Mouse (Mus musculus) lung, embryonic 15.5 days (tissue): ENCODE measurements around the gene Ocm. TPM values are rescaled to one million over a fixed set of nuclear protein-coding genes. Genes with fewer than 3 reads are reported as not detected.
"Not testable (repeated sequence)": the region's sequence is repeated elsewhere in the genome, so short reads cannot be mapped to it uniquely, and the experiment has no call there.

Source experiments
- ATAC-seq: fragments of 200-750 bp; cut with Nextera tagmentation; 2 replicates; pipeline ENCODE4 v1.8.0; 2017; ENCODE audit warnings: moderate number of reproducible peaks, borderline replicate concordance; ENCODE audit not compliant: low FRiP score, low TSS enrichment; ENCODE audit errors: extremely low read depth
- H3K27ac ChIP-seq: fragments of 300-500 bp; sonication (generic); 2 replicates; pipeline ENCODE4 v1.5.1; 2015; ENCODE audit warnings: moderate library complexity, mild to moderate bottlenecking, inconsistent platforms
- H3K27me3 ChIP-seq: fragments of 300-500 bp; sonication (generic); 2 replicates; pipeline ENCODE4 v1.6.1; 2015; ENCODE audit warnings: inconsistent platforms
- H3K36me3 ChIP-seq: fragments of 300-500 bp; sonication (generic); 2 replicates; pipeline ENCODE4 v1.6.1; 2015; ENCODE audit warnings: inconsistent platforms
- H3K4me1 ChIP-seq: fragments of 300-500 bp; sonication (generic); 2 replicates; pipeline ENCODE4 v1.6.1; 2015; ENCODE audit warnings: inconsistent platforms
- H3K4me2 ChIP-seq: fragments of 300-500 bp; sonication (generic); 2 replicates; pipeline ENCODE4 v1.6.1; 2015; ENCODE audit warnings: inconsistent platforms, mild to moderate bottlenecking, moderate library complexity
- H3K4me3 ChIP-seq: fragments of 300-500 bp; sonication (generic); 2 replicates; pipeline ENCODE4 v1.5.1; 2015; ENCODE audit warnings: mild to moderate bottlenecking, inconsistent platforms
- H3K9ac ChIP-seq: fragments of 300-500 bp; sonication (generic); 2 replicates; pipeline ENCODE4 v1.6.1; 2015; ENCODE audit warnings: inconsistent platforms
- H3K9me3 ChIP-seq: fragments of 300-500 bp; sonication (generic); 2 replicates; pipeline ENCODE4 v1.6.1; 2016; ENCODE audit warnings: inconsistent platforms
- WGBS: fragments of 180-500 bp; shearing (Covaris S2); methylation state at CpG from one replicate; pipeline ENCODE4 v1.1.7; 2015; 5-methylcytosine and 5-hydroxymethylcytosine counted together
- polyA plus RNA-seq: library from polyadenylated mRNA; unstranded; fragments of >200 nt; fragmentation: Nextera tagmentation; extraction: Ambion mirVana; gene quantifications from 2 replicates; pipeline ENCODE4 v1.2.1, GENCODE M21; 2015

Ocm gene
- polyA plus RNA-seq, 1 experiment from 2014 or later, result not detected

DNA sequence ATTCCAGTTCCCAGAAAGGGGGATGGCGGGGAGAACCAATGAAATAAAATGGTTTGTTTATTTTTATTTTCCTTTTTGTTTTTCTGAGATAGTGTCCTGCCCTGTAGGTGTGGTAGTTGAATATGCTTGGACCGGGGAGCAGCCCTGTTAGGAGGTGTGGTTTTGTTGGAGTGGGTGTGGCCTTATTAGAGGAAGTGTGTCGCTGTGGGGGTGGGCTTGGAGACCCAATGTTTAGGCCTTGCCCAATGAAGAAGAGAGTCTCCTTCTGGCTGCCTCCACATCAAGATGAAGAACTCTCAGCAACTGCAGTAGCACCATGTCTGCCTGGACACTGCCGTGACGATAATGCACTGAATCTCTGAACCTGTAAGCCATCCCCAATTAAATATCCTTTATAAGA, 13.4 kb upstream of the Ocm start:
- Histone ChIP-seq H3K9ac (no peak overlapping the region), H3K4me1 (0 out of 2 replicates have a peak, but pooled peaks cover 3% of the 10 kb centered on the region), H3K4me2 (no peak overlapping the region), H3K27ac (no peak overlapping the region), H3K36me3 (no peaks in the 10 kb centered on the region), H3K27me3 (no peaks in the 10 kb centered on the region), H3K9me3 (no peaks in the 10 kb centered on the region), H3K4me3 (no peak overlapping the region)
- 86% methylated on average over 5 of the region's 5 CpGs for WGBS
- ATAC-seq, result no peak

DNA sequence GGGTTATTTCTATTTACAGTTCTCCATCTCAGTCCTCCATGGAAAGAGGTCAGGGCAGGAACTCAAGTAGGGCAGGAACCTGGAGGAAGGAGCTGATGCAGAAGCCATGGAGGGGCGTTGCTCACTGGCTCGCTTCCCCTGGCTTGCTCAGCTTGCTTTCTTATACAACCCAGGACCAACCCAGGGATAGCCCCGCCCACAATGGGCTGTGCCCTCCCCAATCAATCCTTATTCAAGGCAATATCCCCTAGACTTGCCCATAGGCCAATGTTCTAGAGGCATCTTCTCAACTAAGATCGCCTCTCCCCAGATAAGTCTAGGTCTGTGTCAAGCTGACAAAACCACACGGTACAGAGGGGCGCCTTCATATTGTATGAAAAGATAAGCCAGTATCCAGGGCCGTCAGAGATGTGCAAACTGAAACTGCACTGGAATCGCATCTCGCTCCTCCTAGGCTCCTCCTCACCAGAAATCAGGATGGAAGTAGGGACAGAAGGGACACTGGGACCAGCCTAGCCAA, 12.7 kb upstream of the Ocm start:
- Histone ChIP-seq H3K4me2 (no peak overlapping the region), H3K27ac (no peak overlapping the region), H3K4me1 (0 out of 2 replicates have a peak, but pooled peaks cover 3% of the 10 kb centered on the region), H3K27me3 (no peaks in the 10 kb centered on the region), H3K9me3 (no peaks in the 10 kb centered on the region), H3K36me3 (no peaks in the 10 kb centered on the region), H3K9ac (no peak overlapping the region), H3K4me3 (no peak overlapping the region)
- ATAC-seq, result no peak
- WGBS, result 73% methylated on average over 9 of the region's 9 CpGs

DNA sequence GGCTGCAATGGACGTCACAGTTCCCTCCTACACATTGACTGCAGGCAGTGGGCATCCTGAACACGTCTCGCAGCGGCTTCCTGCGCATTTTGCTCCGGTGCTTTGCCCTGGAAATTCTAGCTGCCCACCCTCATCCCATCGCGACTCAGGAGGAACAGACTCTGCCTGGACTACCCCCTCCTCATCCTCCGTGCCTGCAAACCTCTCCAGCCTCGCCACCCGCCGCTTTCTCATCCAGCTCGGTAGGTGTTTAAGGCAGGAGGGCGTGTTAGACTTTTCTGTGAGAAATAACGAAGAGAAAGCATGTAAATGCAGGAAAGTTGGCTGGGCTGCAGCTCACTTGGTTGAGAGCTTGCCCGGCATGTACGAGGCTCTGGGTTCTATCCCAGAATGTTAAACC, 10.5 kb upstream of the Ocm start:
- H3K27me3 ChIP-seq, result no peaks in the 10 kb centered on the region
- no peak overlapping the region for H3K9ac ChIP-seq
- no peaks in the 10 kb centered on the region for H3K9me3 ChIP-seq
- no peaks in the 10 kb centered on the region for H3K36me3 ChIP-seq
- no peak for ATAC-seq
- 0 out of 2 replicates have a peak, but pooled peaks cover 3% of the 10 kb centered on the region for H3K4me1 ChIP-seq
- H3K27ac ChIP-seq, result no peak overlapping the region
- H3K4me3 ChIP-seq, result no peak overlapping the region
- 47% methylated on average over 17 of the region's 17 CpGs for WGBS
- no peak overlapping the region for H3K4me2 ChIP-seq

DNA sequence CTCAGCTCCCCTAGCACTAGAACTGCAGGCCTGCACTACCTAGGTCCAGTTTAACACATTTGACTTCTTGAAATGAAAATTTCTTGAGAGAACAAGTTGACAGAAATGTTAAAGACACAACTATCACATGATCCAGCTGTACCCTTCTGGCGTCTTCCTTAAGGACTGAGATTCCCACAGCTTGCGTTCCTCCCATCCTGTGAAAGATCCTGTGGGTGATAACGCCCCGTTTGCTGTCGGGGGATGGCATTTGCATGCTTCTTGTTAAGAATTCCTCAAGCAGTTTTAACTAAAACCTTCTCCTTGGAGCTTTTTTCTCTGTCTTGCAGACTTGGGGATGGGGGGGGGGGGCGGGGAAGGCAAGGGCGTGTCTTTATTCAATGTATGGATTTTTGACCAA, 8.1 kb upstream of the Ocm start:
- H3K4me2 ChIP-seq, result no peak overlapping the region
- ATAC-seq, result no peak
- H3K27ac ChIP-seq, result no peak overlapping the region
- H3K36me3 ChIP-seq, result no peaks in the 10 kb centered on the region
- no peaks in the 10 kb centered on the region for H3K9me3 ChIP-seq
- no peaks in the 10 kb centered on the region for H3K27me3 ChIP-seq
- H3K9ac ChIP-seq, result no peak overlapping the region
- 62% methylated on average over 7 of the region's 7 CpGs for WGBS
- no peaks in the 10 kb centered on the region for H3K4me1 ChIP-seq
- H3K4me3 ChIP-seq, result no peak overlapping the region

DNA sequence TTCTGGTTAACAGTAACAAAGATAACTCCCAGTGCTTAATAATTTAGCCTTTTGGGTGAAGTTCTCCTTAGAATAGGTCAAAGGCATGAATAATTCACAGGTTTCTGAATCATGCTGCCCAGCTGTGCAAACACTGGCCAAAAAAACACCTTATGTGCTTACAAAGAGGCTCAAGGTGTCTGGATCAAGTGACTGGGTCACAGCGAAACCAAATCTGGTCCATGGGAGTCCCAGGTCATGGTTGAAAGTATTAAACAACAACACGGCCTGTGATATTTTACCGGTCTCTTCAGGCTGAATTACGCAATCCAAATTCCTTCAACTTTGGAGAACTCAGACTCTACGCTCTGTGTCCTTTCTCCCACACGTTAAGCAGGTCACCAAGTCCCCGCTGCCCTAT, 6.0 kb upstream of the Ocm start:
- H3K9ac ChIP-seq, result no peak overlapping the region
- no peak for ATAC-seq
- WGBS, result 62% methylated on average over 7 of the region's 7 CpGs
- no peaks in the 10 kb centered on the region for H3K27me3 ChIP-seq
- H3K4me3 ChIP-seq, result no peak overlapping the region
- H3K9me3 ChIP-seq, result no peaks in the 10 kb centered on the region
- H3K36me3 ChIP-seq, result no peaks in the 10 kb centered on the region
- no peak overlapping the region for H3K4me2 ChIP-seq
- no peak overlapping the region for H3K27ac ChIP-seq
- H3K4me1 ChIP-seq, result no peaks in the 10 kb centered on the region

DNA sequence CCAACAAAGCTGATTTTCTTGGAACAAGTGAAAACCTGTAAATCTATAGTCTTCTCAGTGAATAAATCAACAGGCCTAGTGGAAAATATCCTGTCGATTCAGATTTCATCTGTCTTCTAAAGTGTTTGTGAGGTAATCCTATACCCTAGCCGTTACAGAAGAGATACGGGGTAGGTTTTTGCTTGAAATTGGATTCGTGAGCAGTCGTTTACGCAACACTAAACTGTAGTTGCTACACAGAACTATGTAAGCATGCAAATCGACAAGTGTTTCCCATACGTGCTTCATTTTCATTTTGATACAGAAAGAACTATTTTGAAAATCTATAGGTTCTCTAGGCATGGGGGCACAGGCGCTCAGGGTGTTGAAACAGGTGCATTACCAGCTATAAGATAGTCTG, 10.6 kb downstream of the Ocm start:
- Histone ChIP-seq H3K9me3 (no peaks in the 10 kb centered on the region), H3K4me3 (no peak overlapping the region), H3K4me1 (peaks cover 3% of the 10 kb centered on the region; the same call in 1 of the 2 replicates), H3K27ac (no peak overlapping the region), H3K27me3 (no peaks in the 10 kb centered on the region), H3K36me3 (peaks cover 17% of the 10 kb centered on the region), H3K9ac (no peak overlapping the region), H3K4me2 (no peak overlapping the region)
- no peak for ATAC-seq
- 86% methylated on average over 9 of the region's 9 CpGs for WGBS

DNA sequence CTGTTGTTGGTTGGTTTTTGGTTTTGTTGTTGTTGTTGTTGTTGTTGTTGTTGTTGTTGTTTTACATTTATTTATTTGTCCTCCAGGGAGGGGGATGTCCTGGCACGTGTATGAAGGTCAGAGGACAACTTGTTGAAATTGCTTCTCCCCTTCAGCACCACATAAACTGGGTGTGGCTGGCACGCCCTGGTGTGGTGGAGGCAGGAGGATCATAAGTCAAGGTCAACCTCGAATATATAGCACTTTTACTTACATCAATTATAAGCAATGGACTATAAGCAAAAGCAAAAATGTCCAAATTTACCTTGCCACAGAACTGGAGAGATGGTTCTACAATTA, 11.2 kb downstream of the Ocm start:
- ATAC-seq, result 0 out of 2 replicates have a peak, but pooled peaks have one; percentile 3
- H3K27me3 ChIP-seq, result no peaks in the 10 kb centered on the region
- no peaks in the 10 kb centered on the region for H3K9me3 ChIP-seq
- no peak overlapping the region for H3K9ac ChIP-seq
- peak overlapping the region; percentile 53 for H3K4me2 ChIP-seq
- no peak overlapping the region for H3K27ac ChIP-seq
- WGBS, result 66% methylated on average over 3 of the region's 3 CpGs
- peaks cover 23% of the 10 kb centered on the region for H3K36me3 ChIP-seq
- peak overlapping the region; percentile 85 for H3K4me3 ChIP-seq
- H3K4me1 ChIP-seq, result peaks cover 3% of the 10 kb centered on the region; the same call in 1 of the 2 replicates

DNA sequence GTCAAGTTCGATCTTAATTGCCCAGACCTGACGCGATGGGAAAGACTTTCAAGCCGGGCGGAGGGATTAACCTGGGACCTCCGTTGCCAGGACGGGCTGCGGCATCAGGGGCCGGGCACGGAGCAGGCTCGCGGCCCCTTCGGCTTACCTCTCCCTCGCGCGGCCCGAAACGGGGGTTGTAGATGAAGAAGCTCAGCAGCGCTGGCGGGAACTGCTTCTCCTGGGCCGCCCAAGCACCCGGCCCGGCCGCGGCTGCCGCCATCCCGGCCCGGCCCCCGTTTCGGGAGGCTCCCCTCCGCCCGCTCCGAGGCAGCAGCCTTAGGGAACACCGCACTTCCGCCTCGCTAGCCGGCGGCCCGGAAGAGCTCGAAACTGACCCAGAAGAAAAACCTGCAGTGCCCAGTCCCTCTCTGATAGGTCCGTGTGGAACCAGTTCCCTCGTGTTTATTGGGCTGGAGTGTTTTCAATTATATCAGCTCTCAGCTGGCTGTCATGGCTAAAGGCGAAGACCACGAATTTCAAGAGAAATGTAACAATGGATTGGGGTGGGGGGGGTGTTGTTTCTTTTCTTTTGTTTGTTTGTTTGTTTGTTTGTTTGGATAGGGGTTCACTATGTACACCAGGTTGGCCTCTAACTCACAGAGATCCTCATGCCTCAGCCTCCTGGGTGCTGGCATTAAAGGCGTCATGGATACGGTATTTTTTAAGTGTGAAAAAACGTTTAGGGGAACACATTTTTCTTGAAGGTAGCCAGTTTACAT, 11.7 kb downstream of the Ocm start, which contains the start of gene Ccz1:
Ccz1 (minus strand) TSS at position 327 of the 761 bp plus-strand sequence.
- peak within 1 kb of the TSS; percentile 53 for H3K4me2 ChIP-seq
- H3K4me3 ChIP-seq, result peak within 1 kb of the TSS; percentile 85
- H3K27ac ChIP-seq, result peak within 1 kb of the TSS; percentile 80
- H3K9ac ChIP-seq, result peak within 1 kb of the TSS; percentile 78
- no peaks in the 10 kb centered on the region for H3K27me3 ChIP-seq
- no peaks in the 10 kb centered on the region for H3K9me3 ChIP-seq
- ATAC-seq, result peak; percentile 95
- H3K4me1 ChIP-seq, result peaks cover 3% of the 10 kb centered on the region; the same call in 1 of the 2 replicates
- H3K36me3 ChIP-seq, result peaks cover 26% of the 10 kb centered on the region
- WGBS, result 3% methylated on average over 47 of the region's 47 CpGs

DNA sequence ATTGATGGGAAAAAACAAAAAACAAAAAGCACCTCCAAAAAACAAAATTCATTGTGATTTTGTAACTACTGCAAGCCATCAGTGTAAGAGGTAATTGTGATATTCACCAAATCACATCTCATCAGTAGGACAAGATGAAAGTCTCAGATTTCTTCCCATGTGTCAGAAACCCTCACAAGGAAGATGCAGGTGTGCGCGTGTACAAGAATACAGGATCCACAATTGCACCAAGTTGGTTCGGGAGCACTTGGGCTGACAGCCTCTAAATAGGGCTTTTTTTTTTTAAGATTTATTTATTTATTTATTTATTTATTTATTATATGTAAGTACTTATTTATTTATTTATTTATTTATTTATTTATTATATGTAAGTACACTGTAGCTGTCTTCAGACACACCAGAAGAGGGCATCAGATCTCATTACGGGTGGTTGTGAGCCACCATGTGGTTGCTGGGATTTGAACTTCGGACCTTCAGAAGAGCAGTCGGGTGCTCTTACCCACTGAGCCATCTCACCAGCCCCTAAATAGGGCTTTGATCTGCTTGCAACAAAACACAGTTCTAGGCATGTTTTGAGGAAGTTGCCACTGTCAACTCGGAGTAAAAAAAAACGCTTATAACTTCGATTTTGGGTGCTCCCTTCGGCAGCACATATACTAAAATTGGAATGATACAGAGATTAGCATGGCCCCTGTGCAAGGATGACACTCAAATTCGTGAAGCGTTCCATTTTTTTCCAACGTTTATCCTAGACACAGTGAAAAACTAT, 12.9 kb downstream of the Ocm start:
- Histone ChIP-seq H3K4me3 (peak overlapping the region; percentile 85), H3K4me2 (peak overlapping the region; percentile 53), H3K36me3 (peaks cover 38% of the 10 kb centered on the region)
- H3K4me1 ChIP-seq, H3K27ac ChIP-seq, H3K9ac ChIP-seq, H3K27me3 ChIP-seq, H3K9me3 ChIP-seq, ATAC-seq: not testable (repeated sequence)
- 55% methylated on average over 13 of the region's 13 CpGs for WGBS

DNA sequence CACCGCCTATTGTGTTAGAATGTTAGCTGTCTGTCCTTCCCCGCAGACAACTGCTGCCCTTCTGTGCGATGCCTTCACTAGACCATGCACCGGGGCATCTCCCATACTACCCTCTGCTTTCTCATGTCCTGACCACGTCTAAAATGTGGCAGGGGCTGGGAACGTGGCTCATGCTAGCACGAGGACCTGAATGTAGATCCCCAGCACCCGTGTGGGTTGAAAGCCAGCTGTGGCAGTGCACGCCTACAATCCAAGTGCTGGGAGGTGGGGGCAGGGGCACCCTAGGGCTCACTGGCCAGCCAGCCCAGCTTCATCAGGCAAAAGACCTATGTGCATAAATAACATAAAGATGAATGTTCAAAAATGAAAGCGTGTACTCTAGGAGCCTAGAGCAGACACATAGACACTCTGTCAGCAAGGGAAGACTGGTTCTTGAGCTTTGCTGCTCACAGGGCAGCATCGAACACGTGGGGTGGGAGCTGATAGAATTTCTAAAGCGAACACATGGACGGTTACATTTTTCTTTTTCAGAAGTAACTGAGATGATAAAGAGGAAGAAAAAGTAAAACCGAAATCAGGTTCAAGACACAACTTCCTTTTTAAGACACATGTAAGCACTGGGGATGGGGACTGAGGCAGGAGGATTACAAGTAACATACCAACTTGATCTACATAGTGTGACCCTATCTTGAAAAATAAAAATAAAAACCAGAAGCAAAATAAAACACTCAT, 23.8 kb downstream of the Ocm start:
- peaks cover 65% of the 10 kb centered on the region for H3K36me3 ChIP-seq

DNA sequence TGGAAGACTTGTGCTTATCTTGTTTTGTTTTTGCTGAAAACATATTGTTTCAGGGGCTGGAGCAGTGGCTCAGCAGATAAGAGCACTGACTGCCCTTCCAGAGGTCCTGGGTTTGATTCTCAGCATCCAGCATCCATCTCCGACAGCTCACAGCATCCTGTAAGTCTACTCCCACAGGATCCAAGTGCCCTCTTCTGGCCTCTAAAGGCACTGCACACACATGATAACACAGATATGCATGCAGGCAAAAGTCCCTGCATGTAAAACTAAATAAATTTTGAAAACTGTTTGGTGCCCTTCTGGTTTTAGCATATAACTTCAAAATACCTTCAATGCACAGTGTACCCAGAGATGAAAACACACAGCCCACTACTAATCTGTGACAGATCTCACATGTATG, 27.1 kb downstream of the Ocm start:
- Histone ChIP-seq H3K9me3 (no peaks in the 10 kb centered on the region), H3K27ac (no peak overlapping the region), H3K36me3 (peaks cover 58% of the 10 kb centered on the region)

More for the DNA sequence above, 23.8 kb downstream of the Ocm start:
- Histone ChIP-seq H3K27ac (no peak overlapping the region), H3K9ac (no peak overlapping the region), H3K4me1 (no peaks in the 10 kb centered on the region), H3K4me3 (no peak overlapping the region), H3K9me3 (no peaks in the 10 kb centered on the region), H3K27me3 (no peaks in the 10 kb centered on the region), H3K4me2 (no peak overlapping the region)
- no peak for ATAC-seq
- WGBS, result 88% methylated on average over 15 of the region's 15 CpGs

More for the DNA sequence above, 27.1 kb downstream of the Ocm start:
- ATAC-seq, result no peak
- H3K4me1 ChIP-seq, result peaks cover 3% of the 10 kb centered on the region; the same call in 1 of the 2 replicates
- H3K27me3 ChIP-seq, result no peaks in the 10 kb centered on the region
- no peak overlapping the region for H3K9ac ChIP-seq
- H3K4me3 ChIP-seq, result no peak overlapping the region
- 84% methylated on average over 1 of the region's 1 CpGs for WGBS
- no peak overlapping the region for H3K4me2 ChIP-seq
